Mouse (Mus musculus): Measurements from ENCODE around the gene Ercc4.
A peak's percentile ranks its signal among the peaks of the same experiment; 100 is the strongest.
"Not testable (repeated sequence)": the region's sequence is repeated elsewhere in the genome, so short reads cannot be mapped to it uniquely, and the experiment has no call there.

The Ercc4 gene

DNA sequence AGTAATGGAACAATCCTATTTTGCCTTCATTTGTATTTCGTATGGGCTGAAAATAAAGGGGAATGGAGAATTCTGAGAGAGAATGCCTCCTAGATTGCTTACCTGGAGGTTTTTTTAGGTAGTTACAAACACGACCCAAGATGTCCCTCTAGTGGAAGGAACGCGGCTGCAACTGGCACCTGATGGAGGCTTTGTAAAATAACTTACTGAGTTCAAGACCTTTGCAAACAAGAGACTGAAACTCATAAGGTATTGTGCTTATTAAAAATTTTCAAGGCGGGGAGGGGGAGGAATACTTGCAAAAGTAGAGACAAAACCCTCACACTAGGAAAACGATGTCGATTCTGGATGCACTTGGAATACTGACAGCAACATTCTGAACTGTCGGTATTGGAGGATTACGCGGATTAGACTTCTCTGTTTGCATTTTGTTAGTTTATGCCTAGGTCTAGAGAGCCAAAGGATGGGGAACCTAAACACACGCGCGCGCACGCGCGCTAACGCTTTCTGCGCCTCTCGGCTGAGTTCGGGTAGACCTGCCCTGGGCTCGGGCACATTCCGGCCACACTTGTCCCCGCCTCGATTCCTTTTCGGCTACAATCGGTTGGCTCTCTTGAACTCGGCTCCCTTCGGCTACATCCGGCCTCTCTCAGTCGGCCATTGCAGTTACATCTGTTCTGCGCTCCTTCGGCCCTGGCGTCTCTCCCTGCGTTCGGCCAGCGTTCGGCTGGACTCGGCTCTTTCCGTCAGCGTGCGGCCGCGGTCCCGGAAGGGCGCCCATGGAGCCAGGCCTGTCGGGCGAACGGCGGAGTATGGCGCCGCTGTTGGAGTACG, at the start of gene Ercc4:
Gene Ercc4, plus strand, starts transcription at position 529 of the 834 bp plus-strand sequence.
- peak; percentile 99 for DNase-seq

DNA sequence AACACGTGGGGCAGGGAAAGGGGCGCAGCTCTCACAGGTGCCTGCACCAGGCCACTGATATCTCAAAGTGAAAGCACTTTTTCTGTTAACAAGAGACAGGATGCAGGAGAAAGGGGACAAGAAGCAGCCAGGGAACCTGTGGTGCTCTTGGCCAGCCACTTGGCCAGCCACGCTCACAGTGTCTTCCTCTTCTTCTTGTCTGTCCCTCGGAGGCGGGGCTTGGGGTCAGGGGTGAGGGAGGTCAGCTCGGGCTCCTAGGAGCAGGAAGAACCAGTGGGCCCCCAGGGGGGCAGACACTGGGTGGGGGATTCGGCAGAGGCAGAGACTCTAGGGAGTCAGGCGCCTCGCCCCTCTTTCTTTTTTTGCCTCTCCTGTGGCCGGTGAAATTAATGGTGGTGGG, 48.4 kb upstream of the Ercc4 start:
- no peak for DNase-seq

DNA sequence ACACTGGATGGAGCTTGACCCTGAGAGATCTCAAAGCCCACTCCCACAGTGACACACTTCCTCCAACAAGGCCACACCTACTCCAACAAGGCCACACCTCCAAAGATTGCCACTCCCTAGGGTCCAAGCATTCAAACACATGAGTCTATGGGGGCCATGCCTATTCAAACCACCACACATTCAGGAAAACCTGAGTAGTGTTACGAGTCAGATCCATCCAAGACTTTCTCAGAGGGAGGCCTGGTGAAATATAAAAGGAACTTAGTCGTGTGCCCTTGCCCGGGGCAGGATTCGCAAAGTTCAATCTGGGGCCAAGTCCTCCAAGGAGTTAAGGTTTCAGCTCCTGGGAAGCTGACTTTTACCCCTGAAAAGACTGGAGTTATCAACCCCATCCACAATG, 35.3 kb upstream of the Ercc4 start:
- DNase-seq, result no peak

DNA sequence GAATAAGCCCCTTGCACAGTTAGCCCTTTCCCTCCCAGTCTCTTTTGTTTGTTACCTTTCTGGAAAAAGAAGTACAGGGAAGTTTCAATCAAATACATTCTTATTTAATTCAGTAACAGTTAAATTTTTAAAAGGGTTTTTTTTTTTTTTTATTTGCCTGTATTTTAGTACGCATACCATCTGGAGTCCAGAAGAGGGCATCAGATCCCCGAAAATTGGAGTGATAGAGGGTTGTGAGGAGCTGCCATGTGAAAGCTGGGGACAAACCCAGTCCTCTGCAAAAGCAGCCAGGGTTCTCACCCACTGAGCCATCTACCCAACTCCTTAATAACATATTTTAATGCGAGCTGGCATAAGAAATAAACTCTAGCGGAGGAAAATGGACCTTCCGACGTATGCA, 29.3 kb upstream of the Ercc4 start:
- DNase-seq, result no peak

DNA sequence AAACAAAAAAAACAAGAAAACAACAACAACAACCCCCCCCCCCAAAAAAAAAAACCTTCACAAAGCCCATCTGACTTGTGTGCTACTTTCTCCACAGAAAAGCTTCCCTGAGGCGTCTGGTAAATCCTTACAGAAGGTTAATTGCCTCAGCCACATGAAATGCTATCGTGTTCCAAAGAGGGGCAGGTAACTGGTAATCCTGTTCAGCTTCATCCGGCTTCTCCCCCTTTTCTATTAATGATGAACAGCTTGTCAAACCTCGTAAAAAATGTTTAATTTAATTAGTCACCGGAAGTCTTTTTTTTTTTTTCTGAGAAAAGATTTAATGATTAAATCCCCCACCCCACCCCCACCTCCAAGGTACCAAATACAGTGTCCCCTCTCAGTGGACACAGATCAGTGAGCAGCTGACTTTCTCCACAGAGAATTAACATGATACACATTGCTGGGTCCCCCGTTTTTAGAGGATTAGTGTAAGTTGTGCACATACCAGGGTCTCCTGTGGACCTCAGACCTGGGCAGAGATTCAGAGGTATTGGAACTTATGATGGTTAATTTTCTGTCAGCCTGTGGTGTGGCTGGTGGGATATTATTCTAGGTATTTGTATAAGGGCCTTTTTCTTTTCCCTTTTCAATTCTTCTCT, 26.2 kb upstream of the Ercc4 start:
- no peak for DNase-seq

DNA sequence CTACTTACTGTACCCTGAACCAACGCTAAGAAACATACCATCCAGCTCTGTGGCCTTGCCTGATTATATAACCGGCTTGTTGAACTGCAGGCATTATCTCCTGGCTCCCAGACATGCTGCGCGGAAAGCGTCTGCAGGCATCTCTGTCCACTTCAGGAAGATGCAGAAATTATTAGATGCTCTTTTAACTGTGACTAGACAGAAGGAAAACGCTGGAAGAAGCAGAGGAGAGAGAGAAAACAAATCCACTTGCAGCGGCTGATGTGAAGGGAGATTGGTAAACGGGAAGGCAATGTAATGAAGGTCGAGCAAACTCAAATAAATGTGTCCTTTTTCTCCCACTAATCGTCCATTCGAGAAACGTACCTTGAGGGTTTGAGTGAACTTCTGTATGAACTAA, 1.1 kb upstream of the Ercc4 start:
- DNase-seq, result no peak

DNA sequence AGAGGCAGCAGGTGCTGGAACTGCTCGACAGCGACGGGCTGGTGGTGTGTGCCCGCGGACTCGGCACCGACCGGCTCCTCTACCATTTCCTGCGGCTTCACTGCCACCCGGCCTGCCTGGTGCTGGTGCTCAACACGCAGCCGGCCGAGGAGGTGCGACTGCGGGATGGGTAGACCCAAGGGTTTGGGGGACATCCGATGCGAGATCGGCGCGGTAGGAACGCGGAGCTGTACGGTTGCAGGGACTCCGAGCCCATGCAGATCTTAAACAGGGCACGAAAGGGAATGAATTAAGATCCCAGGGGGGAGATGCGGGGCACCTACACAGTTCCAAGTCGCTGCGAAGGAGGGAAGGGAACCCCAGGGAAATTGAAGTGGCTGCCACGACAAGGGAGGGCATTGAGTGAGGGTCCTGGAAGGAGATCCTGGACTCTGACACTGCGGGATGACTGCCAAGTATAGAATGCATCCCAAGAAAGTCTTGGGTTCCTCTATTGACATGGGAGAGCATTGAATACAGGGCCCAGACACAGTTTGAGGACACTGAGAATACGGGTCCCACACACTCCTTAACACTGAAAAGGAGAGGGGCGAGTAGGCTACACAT, 609 bp downstream of the Ercc4 start:
- no peak for DNase-seq

DNA sequence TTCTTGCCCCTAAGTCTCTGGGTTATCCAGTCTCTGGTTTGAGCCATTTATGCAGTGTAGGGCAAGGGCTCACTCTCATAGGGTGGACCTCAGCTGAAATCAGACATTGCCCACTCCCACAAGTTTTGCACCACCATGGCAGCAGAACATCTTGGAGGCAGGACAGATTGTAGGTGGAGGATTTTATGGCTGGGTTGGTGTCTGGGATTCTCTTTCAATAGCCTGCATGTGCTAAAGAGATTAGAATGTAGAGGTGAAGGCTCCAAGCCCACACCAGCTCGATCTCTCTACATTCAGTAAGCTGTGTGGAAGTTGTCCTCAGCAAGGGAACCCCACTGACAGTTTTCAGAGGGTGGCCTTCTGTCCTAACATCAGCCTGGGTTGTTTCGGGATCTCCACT, 5.3 kb downstream of the Ercc4 start:
- DNase-seq, result no peak

DNA sequence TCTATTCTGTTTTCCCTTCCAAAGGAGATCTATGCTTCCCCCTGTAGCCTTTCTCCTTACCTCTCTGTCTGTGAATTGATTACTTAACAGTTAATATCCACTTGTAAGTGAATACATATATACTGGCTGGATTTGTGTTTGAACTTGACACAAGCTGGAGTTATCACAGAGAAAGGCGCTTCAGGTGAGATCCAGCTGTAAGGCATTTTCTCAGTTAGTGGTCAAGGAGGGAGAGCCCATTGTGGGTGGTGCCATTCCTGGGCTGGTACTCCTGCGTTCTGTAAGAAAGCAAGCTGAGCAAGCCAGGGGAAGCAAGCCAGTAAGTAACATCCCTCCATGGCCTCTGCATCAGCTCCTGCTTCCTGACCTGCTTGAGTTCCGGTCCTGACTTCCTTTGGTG, 6.0 kb downstream of the Ercc4 start:
- not testable (repeated sequence) for DNase-seq

DNA sequence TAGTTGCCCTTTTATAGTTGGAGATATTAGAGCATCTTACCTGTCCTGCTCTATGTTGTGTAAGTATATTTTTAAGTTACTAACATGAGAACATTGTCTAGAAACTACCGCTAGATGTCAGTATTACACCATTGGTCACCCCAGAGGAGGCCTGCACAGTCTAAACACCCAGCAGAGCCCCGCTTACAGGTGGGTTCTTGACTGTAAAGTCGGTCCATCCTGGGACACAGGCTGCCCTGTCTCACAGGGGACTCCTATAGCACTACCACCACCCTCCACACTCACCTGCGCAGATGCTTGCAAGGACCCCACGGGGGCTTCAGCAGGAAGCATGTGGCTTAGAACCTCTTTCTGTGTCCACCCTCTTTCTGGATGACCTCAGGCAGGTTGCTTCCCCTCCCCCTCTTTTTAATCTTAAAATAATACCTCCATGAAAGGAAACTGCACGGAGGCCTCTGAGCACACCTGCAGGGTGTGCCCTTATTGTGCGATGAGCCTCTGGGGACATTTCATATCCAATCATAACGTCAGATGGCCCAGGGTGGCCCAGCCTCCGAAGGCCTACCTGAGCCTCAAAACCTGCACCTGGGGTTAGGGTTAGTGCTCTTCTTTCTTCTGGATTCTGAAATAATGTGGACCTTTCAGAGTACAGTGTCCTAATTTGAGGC, 7.9 kb downstream of the Ercc4 start:
- peak; percentile 47 for DNase-seq

DNA sequence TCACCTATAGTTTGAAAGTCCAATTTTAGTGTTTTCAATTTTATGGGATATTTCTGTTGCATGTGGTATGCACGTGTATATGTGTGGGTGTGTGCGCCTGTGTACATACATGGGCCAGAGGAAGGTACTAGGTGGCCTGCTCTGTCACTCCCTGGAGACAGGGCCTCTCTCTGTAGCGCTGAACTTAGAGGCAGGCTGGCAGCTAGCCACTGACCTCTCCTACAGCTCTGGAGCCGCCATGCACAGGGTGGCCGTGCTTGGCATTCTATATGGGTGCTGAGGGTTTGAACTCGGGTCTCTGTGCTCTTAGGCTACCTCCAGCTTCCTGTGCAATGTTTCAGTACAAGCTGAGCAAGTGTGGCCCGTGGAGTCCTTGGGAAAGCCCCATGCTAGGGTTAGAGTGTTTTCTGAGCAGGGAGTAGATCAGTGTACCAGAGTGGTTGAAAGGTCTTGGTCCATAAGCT, 8.5 kb downstream of the Ercc4 start:
- DNase-seq, result no peak

DNA sequence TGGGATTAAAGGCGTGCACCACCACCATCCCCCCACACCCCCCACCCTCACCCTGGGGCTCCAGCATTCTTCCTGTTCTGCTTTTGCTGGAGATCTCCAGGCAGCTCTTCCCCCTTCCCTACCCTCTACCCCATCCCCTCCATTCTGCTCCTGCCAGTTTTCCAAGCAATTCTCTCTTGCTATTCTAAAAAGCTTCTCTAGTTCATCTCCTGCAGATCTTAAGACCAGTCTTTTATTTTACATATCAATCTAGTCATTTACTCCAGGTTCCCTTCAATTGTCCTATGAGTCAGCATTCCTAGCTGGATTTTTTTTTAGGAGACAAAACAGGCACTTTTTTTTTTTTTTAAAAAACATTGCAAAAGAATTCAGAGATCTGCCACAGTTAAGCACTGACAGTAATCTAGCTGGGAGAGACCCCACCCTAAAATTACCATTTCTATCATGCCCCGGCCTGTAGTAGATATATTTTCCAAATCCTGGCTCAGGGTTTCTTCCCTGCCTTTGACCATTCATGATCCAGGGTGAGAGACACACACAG, 9.3 kb downstream of the Ercc4 start:
- no peak for DNase-seq

DNA sequence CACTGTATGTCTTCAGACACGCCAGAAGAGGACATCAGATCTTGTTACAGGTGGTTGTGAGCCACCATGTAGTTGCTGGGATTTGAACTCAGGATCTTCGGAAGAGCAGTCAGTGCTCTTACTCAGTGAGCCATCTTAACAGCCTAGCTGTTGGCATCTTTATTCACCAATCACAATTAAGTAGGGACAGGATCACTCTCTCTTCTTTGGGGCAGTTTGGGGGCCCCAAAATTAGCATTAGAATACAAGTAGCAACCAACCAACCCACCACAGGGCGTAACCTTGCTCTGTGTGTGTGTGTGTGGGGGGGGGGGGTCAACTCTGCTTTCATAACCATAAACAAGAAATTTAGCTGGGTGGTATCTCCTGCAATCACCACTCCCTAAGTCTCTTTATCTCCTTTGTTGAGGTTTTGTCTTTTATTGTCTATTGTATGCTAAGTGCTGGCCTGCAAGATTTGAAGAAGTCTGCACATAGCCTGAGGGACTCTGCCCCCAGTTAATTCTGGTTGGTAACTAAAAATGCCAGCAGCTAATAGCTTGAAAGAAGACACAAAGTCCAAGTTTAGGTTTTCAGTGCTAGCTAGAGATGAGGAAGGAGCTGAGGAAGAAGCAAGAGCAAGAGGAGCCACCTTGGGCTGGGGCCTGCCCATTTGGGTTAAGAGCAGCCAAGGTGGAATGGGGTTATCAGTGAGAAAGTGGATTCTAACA, 10.3 kb downstream of the Ercc4 start:
- DNase-seq, result no peak

DNA sequence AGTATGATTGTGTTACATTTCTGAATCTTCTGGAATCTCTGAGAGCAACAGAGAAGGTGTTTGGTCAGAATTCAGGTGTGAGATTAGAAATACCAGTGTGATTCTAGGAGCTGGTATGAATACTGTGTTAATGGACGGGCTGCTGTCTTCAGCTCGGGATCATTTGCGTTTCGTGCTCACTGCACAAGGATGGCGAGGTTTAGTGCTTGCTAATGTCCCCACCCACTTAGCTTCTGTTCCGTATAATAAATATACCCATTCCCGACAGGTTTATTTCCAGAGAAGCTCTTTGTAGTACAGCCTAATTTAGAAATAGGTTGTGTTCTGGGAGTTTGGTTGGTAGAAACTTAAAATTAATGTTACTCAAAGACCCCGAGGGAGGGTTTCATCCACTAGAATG, 15.9 kb downstream of the Ercc4 start:
- no peak for DNase-seq

DNA sequence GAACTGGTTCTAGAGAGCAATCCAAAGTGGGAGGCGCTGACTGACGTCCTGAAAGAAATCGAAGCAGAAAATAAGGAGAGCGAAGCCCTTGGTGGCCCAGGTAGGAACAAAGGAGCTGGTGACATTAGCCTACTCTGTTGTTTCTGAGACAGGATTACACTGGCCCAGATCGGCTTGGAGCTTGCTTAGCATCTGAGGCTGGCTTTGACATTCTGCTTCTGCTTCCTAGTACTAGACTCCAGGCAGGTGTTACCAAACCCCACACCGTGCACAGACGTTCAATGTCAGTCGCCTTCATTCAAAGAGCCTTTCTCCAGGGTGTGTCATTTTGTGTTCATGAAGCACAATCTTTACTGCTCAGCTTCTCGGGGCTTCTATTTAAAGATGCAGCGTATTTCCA, 18.1 kb downstream of the Ercc4 start:
- DNase-seq, result no peak

DNA sequence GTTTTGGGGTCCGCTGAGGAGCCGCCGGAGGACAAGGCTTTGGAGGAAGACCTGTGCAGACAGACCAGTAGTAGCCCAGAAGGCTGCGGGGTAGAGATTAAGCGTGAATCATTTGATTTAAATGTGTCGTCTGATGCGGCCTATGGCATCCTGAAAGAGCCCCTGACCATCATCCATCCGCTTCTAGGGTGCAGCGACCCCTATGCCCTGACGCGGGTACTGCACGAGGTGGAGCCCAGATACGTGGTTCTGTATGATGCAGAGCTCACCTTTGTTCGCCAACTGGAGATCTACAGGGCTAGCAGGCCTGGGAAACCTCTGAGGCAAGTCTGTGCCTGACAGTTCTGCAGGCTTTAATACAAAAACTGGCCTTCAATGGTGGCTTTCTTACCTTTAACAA, 20.9 kb downstream of the Ercc4 start:
- DNase-seq, result peak; percentile 34

DNA sequence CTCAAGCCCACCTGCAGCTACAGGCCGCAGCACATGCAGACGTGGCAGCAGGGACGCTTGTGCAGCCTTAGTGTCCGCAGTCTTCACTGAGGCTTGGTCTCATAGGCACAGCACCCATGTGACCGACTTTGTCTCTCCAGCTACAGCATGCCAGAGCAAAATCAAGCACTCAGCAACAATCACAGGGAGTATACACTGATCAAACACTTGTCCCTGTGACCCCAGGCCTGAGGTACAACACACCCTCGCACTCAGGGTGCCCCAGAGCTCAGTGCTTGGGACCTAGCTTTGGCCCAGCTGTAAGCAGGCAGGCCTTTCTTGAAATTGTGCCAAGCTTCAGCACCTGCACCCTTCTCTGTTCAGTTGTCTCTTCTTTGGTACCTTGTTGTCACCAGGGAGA, 31.7 kb downstream of the Ercc4 start:
- no peak for DNase-seq

DNA sequence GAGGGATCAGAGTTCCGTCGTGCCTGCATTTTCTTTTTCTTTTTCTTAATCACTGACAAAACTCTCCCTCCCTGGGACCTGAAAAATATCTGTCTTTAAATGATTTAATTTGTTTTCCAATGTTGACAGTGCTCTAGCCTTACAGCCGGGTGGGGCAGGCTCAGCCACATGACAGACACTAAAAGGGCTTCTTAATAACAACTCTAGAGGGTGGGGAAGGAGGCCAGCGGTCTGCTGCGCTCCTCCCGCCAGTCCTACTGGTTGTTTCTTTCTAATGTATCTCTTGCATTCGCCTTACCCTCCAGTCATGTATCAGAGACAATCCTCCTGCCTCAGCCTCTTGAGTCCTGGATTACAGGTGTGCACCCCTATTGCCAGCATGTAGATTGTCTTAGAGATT, 34.4 kb downstream of the Ercc4 start:
- no peak for DNase-seq

DNA sequence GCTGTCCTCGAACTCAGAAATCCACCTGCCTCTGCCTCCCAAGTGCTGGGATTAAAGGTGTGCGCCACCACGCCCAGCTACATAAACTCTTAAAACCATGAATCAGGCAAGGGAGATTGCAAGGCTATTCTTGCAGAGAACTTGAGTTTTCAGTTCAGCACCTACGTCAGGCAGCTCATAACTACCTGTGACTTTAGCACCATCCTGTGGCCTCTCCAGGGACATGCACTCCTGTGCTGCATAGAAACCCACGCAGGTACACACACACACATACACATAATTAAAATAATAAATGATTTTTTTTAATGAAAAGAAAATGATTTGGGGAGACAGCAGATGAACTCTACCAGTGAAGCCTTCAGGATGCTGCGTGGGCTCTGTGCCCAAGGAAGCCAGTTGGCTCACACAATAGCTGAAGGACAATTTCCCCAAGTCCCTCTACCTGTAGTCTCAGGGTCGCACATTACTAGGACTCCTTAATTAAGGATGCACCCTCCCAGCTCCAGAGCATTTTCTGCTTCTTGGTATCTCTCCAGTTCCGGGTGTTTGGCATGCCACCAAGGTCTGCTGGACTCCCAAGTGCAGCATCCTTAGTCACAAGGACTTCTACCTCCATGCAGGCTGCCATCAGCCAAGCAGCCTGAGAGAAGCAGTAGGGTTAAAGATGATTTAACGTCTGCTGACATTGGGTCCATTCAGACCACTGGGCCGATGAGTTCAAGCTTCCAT, 35.4 kb downstream of the Ercc4 start:
- no peak for DNase-seq

DNA sequence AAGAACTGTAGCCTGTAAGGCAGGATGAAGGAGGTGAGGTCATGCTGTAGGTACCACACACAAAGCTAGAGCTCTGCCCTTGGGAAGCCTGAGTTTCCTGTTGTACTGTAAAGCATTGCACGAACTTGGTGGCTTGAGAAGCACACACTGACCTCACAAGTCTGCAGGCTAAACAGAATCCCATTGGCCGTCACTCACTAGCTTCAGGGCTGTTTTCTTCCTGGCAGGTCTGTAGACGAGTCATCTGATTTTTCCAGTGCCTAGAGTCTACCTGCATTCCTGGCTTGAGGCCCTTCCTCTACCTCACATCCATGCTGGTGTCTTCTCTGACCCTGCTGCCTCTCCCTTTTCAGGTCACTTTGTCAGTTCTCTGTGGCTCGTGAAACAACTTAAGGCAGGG, 36.7 kb downstream of the Ercc4 start:
- DNase-seq, result no peak

DNA sequence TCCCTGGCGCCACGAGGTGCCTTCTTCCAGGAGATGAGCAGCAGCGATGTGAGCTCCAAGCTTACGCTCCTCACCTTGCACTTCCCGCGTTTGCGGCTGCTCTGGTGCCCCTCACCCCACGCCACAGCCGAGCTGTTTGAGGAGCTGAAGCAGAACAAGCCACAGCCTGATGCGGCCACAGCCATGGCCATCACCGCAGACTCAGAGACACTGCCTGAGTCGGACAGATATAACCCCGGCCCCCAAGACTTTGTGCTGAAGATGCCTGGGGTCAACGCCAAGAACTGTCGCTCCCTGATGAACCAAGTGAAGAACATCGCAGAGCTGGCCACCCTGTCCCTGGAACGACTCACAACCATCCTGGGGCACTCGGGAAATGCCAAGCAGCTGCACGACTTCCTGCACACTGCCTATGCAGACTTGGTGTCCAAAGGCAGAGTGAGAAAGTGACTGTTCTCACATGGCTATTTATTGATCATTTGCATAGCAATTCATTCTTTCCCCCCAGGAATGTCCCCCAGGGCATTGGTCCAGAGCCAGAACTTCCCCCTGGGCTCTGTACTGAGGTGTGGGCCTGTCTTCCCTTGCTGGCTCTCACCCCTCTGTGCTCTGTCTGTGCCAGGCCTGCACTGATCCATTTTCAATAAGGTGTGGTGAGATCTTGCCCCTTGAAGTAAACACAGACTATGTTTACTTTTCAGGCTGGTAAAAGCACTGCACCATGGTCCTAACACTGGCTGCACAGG, 38.5 kb downstream of the Ercc4 start:
- no peak for DNase-seq

All from cerebellum, adult 8-10 months (tissue).